Mouse (Mus musculus) layer of hippocampus, adult 8-10 months (tissue): ENCODE data around the gene Igfals. TPM values are rescaled to one million over a fixed set of nuclear protein-coding genes. Genes with fewer than 3 reads are reported as not detected.

Experiments
- DNase-seq, 2 experiments: peaks; one replicate each; pipeline ENCODE4 v3.0.0; 2022; ENCODE audit warnings: low spot score in 2 of 2
- total RNA-seq, 4 experiments: library from RNA; stranded (reverse); gene quantifications; 2 replicates each; pipeline ENCODE4 v1.2.4; 2022

The Igfals gene
- not detected for total RNA-seq

GRCm38 (mm10) chr17:24865776-24866175 is at the start of gene Igfals:
TSS of gene Igfals (plus strand) at chr17:24865997.
- no peak for DNase-seq

GRCm38 (mm10) chr17:24817503-24817902 is 48.3 kb upstream of the Igfals start:
- no peak for DNase-seq

- no peak for DNase-seq
These were observed 47.6 kb upstream of the Igfals start for GRCm38 (mm10) chr17:24818172-24818571.

- DNase-seq: no peak
These were observed 46.3 kb upstream of the Igfals start for GRCm38 (mm10) chr17:24819469-24819868.

- DNase-seq: no peak
These were observed 44.2 kb upstream of the Igfals start for GRCm38 (mm10) chr17:24821351-24822280.

GRCm38 (mm10) chr17:24839842-24840241 is 26.0 kb upstream of the Igfals start, which contains the start of gene Hagh:
TSS of gene Hagh (plus strand) at chr17:24840143.
- DNase-seq: no peak

- DNase-seq: no peak
These were observed 25.5 kb upstream of the Igfals start for GRCm38 (mm10) chr17:24840341-24840740.

GRCm38 (mm10) chr17:24841133-24841532 is 24.7 kb upstream of the Igfals start:
- DNase-seq: no peak

GRCm38 (mm10) chr17:24842631-24843030 is 23.2 kb upstream of the Igfals start:
- DNase-seq: no peak

- no peak for DNase-seq
These were observed 21.3 kb upstream of the Igfals start for GRCm38 (mm10) chr17:24844525-24844924.

- no peak for DNase-seq
These were observed 18.4 kb upstream of the Igfals start for GRCm38 (mm10) chr17:24847386-24847785.

- DNase-seq: no peak
These were observed 17.2 kb upstream of the Igfals start for GRCm38 (mm10) chr17:24848600-24849031.

GRCm38 (mm10) chr17:24849733-24850064 is 16.1 kb upstream of the Igfals start:
- DNase-seq: no peak

- peak; percentile 95 to 98 for DNase-seq
These were observed 15.6 kb upstream of the Igfals start, which contains the start of gene Fahd1 for GRCm38 (mm10) chr17:24850065-24850772. TSS of gene Fahd1 (minus strand) at chr17:24850364.

GRCm38 (mm10) chr17:24850773-24851127 is 15.0 kb upstream of the Igfals start:
- no peak for DNase-seq

- DNase-seq: no peak
These were observed 14.2 kb upstream of the Igfals start for GRCm38 (mm10) chr17:24851381-24852125.

- no peak for DNase-seq
These were observed 9.8 kb upstream of the Igfals start for GRCm38 (mm10) chr17:24855838-24856464.

GRCm38 (mm10) chr17:24856589-24856988 is 9.2 kb upstream of the Igfals start:
- no peak for DNase-seq

- DNase-seq: no peak
These were observed 7.8 kb upstream of the Igfals start for GRCm38 (mm10) chr17:24857831-24858470.

GRCm38 (mm10) chr17:24858967-24859366 is 6.8 kb upstream of the Igfals start:
- peak in 1 of 2 experiments; percentile 43 for DNase-seq

GRCm38 (mm10) chr17:24860076-24860475 is 5.7 kb upstream of the Igfals start:
- no peak for DNase-seq
